Mouse (Mus musculus): ENCODE data around the gene Cryz. TPM values are rescaled to one million over a fixed set of nuclear protein-coding genes. Genes with fewer than 3 reads are reported as not detected.
A peak's percentile ranks its signal among the peaks of the same experiment; 100 is the strongest.
"Not testable (repeated sequence)": the region's sequence is repeated elsewhere in the genome, so short reads cannot be mapped to it uniquely, and the experiment has no call there.

Cryz gene
- total RNA-seq, 2 experiments from 2014 or later: 11.6 to 13.6 TPM

- Histone ChIP-seq H3K4me3 (no peak overlapping the region), H3K27ac (no peak overlapping the region)
- TF ChIP-seq CTCF (IDR thresholded peaks at IDR 0.05): no peak
- DNase-seq: no peak
- intact Hi-C loops (cut with DNase I): no loop called here
Measured at GRCm38 (mm10) chr3:154628284-154628683, 31.8 kb downstream of the Cryz start.

- H3K27ac ChIP-seq; H3K4me3 ChIP-seq; intact Hi-C loops (cut with DNase I); DNase-seq: not testable (repeated sequence)
Measured at GRCm38 (mm10) chr3:154631281-154631680, 34.8 kb downstream of the Cryz start.

- Histone ChIP-seq H3K27ac (no peak overlapping the region), H3K4me3 (no peak overlapping the region)
- intact Hi-C loops (cut with DNase I): no loop called here
- no peak for DNase-seq
- no peak for TF ChIP-seq CTCF (IDR thresholded peaks at IDR 0.05)
Measured at GRCm38 (mm10) chr3:154633091-154633490, 36.6 kb downstream of the Cryz start.

- intact Hi-C loops (cut with DNase I): no loop called here
- Histone ChIP-seq H3K27ac (no peak overlapping the region), H3K4me3 (peak overlapping the region; percentile 39)
- DNase-seq: no peak
- TF ChIP-seq CTCF (IDR thresholded peaks at IDR 0.05): peak; percentile 60
Measured at GRCm38 (mm10) chr3:154646638-154647442, 50.3 kb downstream of the Cryz start.

GRCm38 (mm10) chr3:154647443-154647780 lies 50.9 kb downstream of the Cryz start:
- H3K4me3 ChIP-seq: peak overlapping the region; percentile 39; the same call in 1 of the 2 replicates
- no peak for TF ChIP-seq CTCF (IDR thresholded peaks at IDR 0.05)
- DNase-seq: no peak
- intact Hi-C loops (cut with DNase I): no loop called here
- H3K27ac ChIP-seq: no peak overlapping the region

- Histone ChIP-seq H3K4me3 (no peak overlapping the region), H3K27ac (no peak overlapping the region)
- TF ChIP-seq CTCF (IDR thresholded peaks at IDR 0.05): no peak
- no peak for DNase-seq
- intact Hi-C loops (cut with DNase I): no loop called here
Measured at GRCm38 (mm10) chr3:154649411-154650285, 53.1 kb downstream of the Cryz start.

- Histone ChIP-seq H3K27ac (no peak overlapping the region), H3K4me3 (no peak overlapping the region)
- intact Hi-C loops (cut with DNase I): no loop called here
- no peak for DNase-seq
- TF ChIP-seq CTCF (IDR thresholded peaks at IDR 0.05): no peak
Measured at GRCm38 (mm10) chr3:154651192-154651821, 54.8 kb downstream of the Cryz start.

GRCm38 (mm10) chr3:154652581-154653420 lies 56.3 kb downstream of the Cryz start:
- Histone ChIP-seq H3K4me3 (no peak overlapping the region), H3K27ac (no peak overlapping the region)
- peak; percentile 69 for TF ChIP-seq CTCF (IDR thresholded peaks at IDR 0.05)
- DNase-seq: peak; percentile 35
- intact Hi-C loops (cut with DNase I): no loop called here

GRCm38 (mm10) chr3:154653454-154653853 lies 56.9 kb downstream of the Cryz start:
- intact Hi-C loops (cut with DNase I): no loop called here
- TF ChIP-seq CTCF (IDR thresholded peaks at IDR 0.05): no peak

GRCm38 (mm10) chr3:154654284-154654683 lies 57.8 kb downstream of the Cryz start:
- H3K27ac ChIP-seq: no peak overlapping the region
- no peak for TF ChIP-seq CTCF (IDR thresholded peaks at IDR 0.05)
- intact Hi-C loops (cut with DNase I): no loop called here
- H3K4me3 ChIP-seq: no peak overlapping the region
- DNase-seq: no peak

More at GRCm38 (mm10) chr3:154653454-154653853, 56.9 kb downstream of the Cryz start:
- no peak for DNase-seq
- H3K4me3 ChIP-seq: no peak overlapping the region
- H3K27ac ChIP-seq: no peak overlapping the region

- no peak for TF ChIP-seq CTCF (IDR thresholded peaks at IDR 0.05)
- Histone ChIP-seq H3K27ac (no peak overlapping the region), H3K4me3 (no peak overlapping the region)
- intact Hi-C loops (cut with DNase I): no loop called here
- DNase-seq: no peak
Measured at GRCm38 (mm10) chr3:154654901-154655300, 58.4 kb downstream of the Cryz start.

- DNase-seq: no peak
- intact Hi-C loops (cut with DNase I): no loop called here
- Histone ChIP-seq H3K4me3 (no peak overlapping the region), H3K27ac (no peak overlapping the region)
- no peak for TF ChIP-seq CTCF (IDR thresholded peaks at IDR 0.05)
Measured at GRCm38 (mm10) chr3:154655711-154656110, 59.2 kb downstream of the Cryz start.
